Mouse (Mus musculus) kidney, postnatal 0 days (tissue): ENCODE measurements at regions not wholly inside any gene's neighbourhood (a gene's known extent, or its start where the extent isn't known, plus 50 kb on each side); places are given as distances from the start of the nearest gene placed in this dataset.
"Not testable (repeated sequence)": the region's sequence is repeated elsewhere in the genome, so short reads cannot be mapped to it uniquely, and the experiment has no call there.

Experiments
- ATAC-seq: fragments of 200-750 bp; cut with Nextera tagmentation; replicated peaks from 2 replicates; pipeline ENCODE4 v1.8.0; 2017; ENCODE audit warnings: low read depth, moderate number of reproducible peaks, moderate TSS enrichment, moderate library complexity; ENCODE audit not compliant: low FRiP score
- DNase-seq: peaks from one replicate; pipeline ENCODE4 v3.0.0-alpha.2; 2016; ENCODE audit warnings: low spot score
- H3K27ac ChIP-seq: fragments of 300-500 bp; sonication (generic); 2 replicates; pipeline ENCODE4 v1.5.1; 2014; ENCODE audit warnings: mild to moderate bottlenecking
- H3K27me3 ChIP-seq: fragments of 300-500 bp; sonication (generic); 2 replicates; pipeline ENCODE4 v1.6.1; 2014; ENCODE audit warnings: low read length, mixed read lengths; ENCODE audit not compliant: insufficient read depth
- H3K36me3 ChIP-seq: fragments of 300-500 bp; sonication (generic); 2 replicates; pipeline ENCODE4 v1.6.1; 2014; ENCODE audit warnings: low read length, mixed read lengths; ENCODE audit not compliant: insufficient read depth
- H3K4me1 ChIP-seq: fragments of 300-500 bp; sonication (generic); replicated peaks from 2 replicates; pipeline ENCODE4 v1.6.1; 2014; ENCODE audit warnings: antibody characterized with exemption, low read length, mixed read lengths; ENCODE audit not compliant: insufficient read depth
- H3K4me2 ChIP-seq: fragments of 300-500 bp; sonication (generic); 2 replicates; pipeline ENCODE4 v1.6.1; 2014; ENCODE audit warnings: mild to moderate bottlenecking, low read length, moderate library complexity, mixed read lengths
- H3K4me3 ChIP-seq: fragments of 300-500 bp; sonication (generic); replicated peaks from 2 replicates; pipeline ENCODE4 v1.5.1; 2014; ENCODE audit warnings: low read depth, low read length
- H3K9ac ChIP-seq: fragments of 300-500 bp; sonication (generic); 2 replicates; pipeline ENCODE4 v1.6.1; 2014; ENCODE audit warnings: low read depth, low read length
- H3K9me3 ChIP-seq: fragments of 300-500 bp; sonication (generic); replicated peaks from 2 replicates; pipeline ENCODE4 v1.6.1; 2016; ENCODE audit warnings: low read length, inconsistent platforms, mixed read lengths
- CTCF ChIP-seq: IDR thresholded peaks from 2 replicates; pipeline ENCODE4 v1.5.1; 2016; ENCODE audit warnings: antibody characterized with exemption, low read depth, mild to moderate bottlenecking, moderate library complexity
- WGBS: fragments of 180-500 bp; shearing (Covaris S2); extraction: QIAGEN DNeasy Blood & Tissue Kit; methylation state at CpG from one replicate; pipeline ENCODE4 v1.1.7; 2014; 5-methylcytosine and 5-hydroxymethylcytosine counted together

GRCm38 (mm10) chr4:7237848-7238247 is 1001.0 kb downstream of the Car8 start:
- Histone ChIP-seq H3K36me3 (no peaks in the 10 kb centered on the region), H3K4me1 (no peaks in the 10 kb centered on the region), H3K9ac (no peak overlapping the region), H3K27ac (no peak overlapping the region), H3K4me3 (no peak overlapping the region), H3K4me2 (no peak overlapping the region), H3K27me3 (no peaks in the 10 kb centered on the region), H3K9me3 (no peaks in the 10 kb centered on the region)
- WGBS = 86% methylated on average over 3 of the region's 3 CpGs
- ATAC-seq (no peak), DNase-seq (no peak)
- TF ChIP-seq CTCF = no peak

DNA sequence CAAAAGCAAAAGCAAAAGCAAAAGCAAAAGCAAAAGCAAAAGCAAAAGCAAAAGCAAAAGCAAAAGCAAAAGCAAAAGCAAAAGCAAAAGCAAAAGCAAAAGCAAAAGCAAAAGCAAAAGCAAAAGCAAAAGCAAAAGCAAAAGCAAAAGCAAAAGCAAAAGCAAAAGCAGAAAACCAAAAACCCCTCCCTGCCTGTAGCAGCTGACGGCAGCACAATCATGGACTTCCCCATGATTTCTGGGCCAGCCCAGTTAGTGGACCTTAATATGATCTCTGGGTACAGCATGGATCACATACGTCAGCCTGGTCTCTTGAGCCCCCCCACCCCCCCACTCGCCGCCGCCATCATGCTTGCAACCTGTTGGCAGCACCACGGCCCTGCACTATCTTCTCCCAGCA is 1004.3 kb downstream of the Car8 start:
- ATAC-seq, H3K9me3 ChIP-seq, H3K4me2 ChIP-seq, H3K9ac ChIP-seq, H3K36me3 ChIP-seq, DNase-seq, H3K4me3 ChIP-seq, H3K4me1 ChIP-seq, H3K27ac ChIP-seq, H3K27me3 ChIP-seq: not testable (repeated sequence)
- WGBS = 90% methylated on average over 6 of the region's 6 CpGs

DNA sequence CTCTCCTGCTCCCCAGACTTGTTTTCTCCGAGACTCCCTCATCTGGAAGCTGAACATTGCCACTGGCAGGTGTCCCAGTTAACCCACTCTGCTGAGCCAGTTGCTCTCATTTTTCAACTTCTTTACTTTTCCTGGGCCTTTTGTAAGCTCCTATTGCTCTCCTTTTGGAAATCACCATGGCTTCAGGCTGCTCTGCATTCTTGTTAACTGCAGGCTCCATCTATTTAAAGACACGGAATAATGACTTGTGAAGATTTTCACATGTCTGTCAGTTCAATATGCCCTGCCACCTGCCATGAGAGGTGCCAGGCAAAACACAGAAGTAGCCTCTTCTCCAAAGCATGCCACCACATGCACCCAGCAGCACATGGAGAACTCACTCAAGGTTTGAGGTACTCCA is 1009.9 kb downstream of the Car8 start:
- Histone ChIP-seq H3K36me3 (no peaks in the 10 kb centered on the region), H3K9me3 (no peaks in the 10 kb centered on the region), H3K27me3 (no peaks in the 10 kb centered on the region), H3K4me2 (no peak overlapping the region), H3K27ac (no peak overlapping the region), H3K9ac (no peak overlapping the region), H3K4me1 (no peaks in the 10 kb centered on the region), H3K4me3 (no peak overlapping the region)
- WGBS = 64% methylated on average over 2 of the region's 2 CpGs
- no peak for ATAC-seq
- no peak for DNase-seq
- no peak for TF ChIP-seq CTCF

- Histone ChIP-seq H3K9me3 (no peaks in the 10 kb centered on the region), H3K27ac (no peak overlapping the region), H3K27me3 (no peaks in the 10 kb centered on the region), H3K9ac (no peak overlapping the region), H3K4me2 (no peak overlapping the region), H3K4me1 (no peaks in the 10 kb centered on the region), H3K4me3 (no peak overlapping the region), H3K36me3 (no peaks in the 10 kb centered on the region)
- ATAC-seq (peak; percentile 73), DNase-seq (no peak)
- no peak for TF ChIP-seq CTCF
- WGBS = 91% methylated on average over 3 of the region's 3 CpGs
Measured at GRCm38 (mm10) chr4:7222922-7223321, 1015.9 kb downstream of the Car8 start.

DNA sequence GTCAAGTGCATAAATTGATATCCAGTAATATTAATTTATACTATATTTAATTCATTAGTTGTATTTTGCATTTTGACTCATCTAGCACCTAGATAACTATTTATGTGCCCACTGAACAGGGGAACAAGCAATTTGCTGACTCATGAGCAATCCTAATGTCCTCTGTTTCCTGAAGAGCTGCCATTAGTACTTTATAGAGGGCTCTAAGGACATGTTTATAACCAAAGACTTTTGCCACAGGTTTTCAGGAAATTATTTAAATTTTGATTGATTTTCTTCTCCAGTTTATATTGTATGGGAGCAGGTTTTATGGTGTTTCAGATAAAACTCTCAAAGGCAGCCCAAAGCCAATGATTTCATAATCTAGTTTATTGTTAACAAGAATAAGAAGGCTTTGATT is 1018.4 kb downstream of the Car8 start:
- no peak overlapping the region for H3K9ac ChIP-seq
- no peak overlapping the region for H3K27ac ChIP-seq
- H3K9me3 ChIP-seq = no peaks in the 10 kb centered on the region
- no peak for DNase-seq
- no peaks in the 10 kb centered on the region for H3K4me1 ChIP-seq
- H3K4me2 ChIP-seq = no peak overlapping the region
- TF ChIP-seq CTCF = no peak
- no peaks in the 10 kb centered on the region for H3K27me3 ChIP-seq
- no peak overlapping the region for H3K4me3 ChIP-seq
- H3K36me3 ChIP-seq = no peaks in the 10 kb centered on the region
- ATAC-seq = no peak

GRCm38 (mm10) chr4:7215048-7216030 is 1023.5 kb downstream of the Car8 start:
- no peak overlapping the region for H3K9ac ChIP-seq
- no peaks in the 10 kb centered on the region for H3K9me3 ChIP-seq
- H3K36me3 ChIP-seq = no peaks in the 10 kb centered on the region
- ATAC-seq (no peak), DNase-seq (no peak)
- no peak overlapping the region for H3K4me3 ChIP-seq
- no peaks in the 10 kb centered on the region for H3K4me1 ChIP-seq
- no peaks in the 10 kb centered on the region for H3K27me3 ChIP-seq
- no peak overlapping the region for H3K4me2 ChIP-seq
- WGBS = 84% methylated on average over 5 of the region's 5 CpGs
- TF ChIP-seq CTCF = no peak
- H3K27ac ChIP-seq = no peak overlapping the region
